Mouse (Mus musculus) CH12.LX (cell line): ENCODE results near the gene Mdk. TPM values are rescaled to one million over a fixed set of nuclear protein-coding genes. Genes with fewer than 3 reads are reported as not detected.
A peak's percentile ranks its signal among the peaks of the same experiment; 100 is the strongest.

Experiments used
- DNase-seq: peaks from one replicate; pipeline ENCODE4 v3.0.0-alpha.2; 2013; ENCODE audit errors: extremely low read depth
- H3K27ac ChIP-seq: 2 replicates; pipeline ENCODE4 v1.5.1; 2012; ENCODE audit warnings: low read depth, mild to moderate bottlenecking, control low read depth, moderate library complexity; ENCODE audit not compliant: insufficient read depth
- H3K27me3 ChIP-seq: replicated peaks from 2 replicates; pipeline ENCODE3; 2012; ENCODE audit warnings: inconsistent platforms
- H3K36me3 ChIP-seq, 2 experiments: replicated peaks in 1 of 2; 2 replicates each; pipeline versions ENCODE3 to v1.6.1; 2012; ENCODE audit warnings: inconsistent platforms in 1 of 2, low read length in 1 of 2, mild to moderate bottlenecking in 1 of 2, mixed read lengths in 1 of 2, moderate library complexity in 1 of 2; ENCODE audit not compliant: control insufficient read depth in 1 of 2, insufficient read depth in 1 of 2
- H3K4me1 ChIP-seq, 2 experiments: 2 replicates each; pipeline ENCODE4 v1.6.1; 2012; ENCODE audit warnings: inconsistent platforms in 1 of 2, moderate library complexity in 1 of 2; ENCODE audit not compliant: insufficient read depth in 2 of 2, control insufficient read depth in 1 of 2
- H3K4me2 ChIP-seq: 2 replicates; pipeline ENCODE4 v1.6.1; 2012; ENCODE audit warnings: low read depth, mild to moderate bottlenecking, control low read depth; ENCODE audit not compliant: poor library complexity, insufficient read depth, severe bottlenecking
- H3K4me3 ChIP-seq, 3 experiments: fragments of 150-350 bp in 1 of 3; sonication (generic) in 1 of 3; replicated peaks in 1 of 3; 2 replicates each; pipeline versions ENCODE3 to v1.5.1; 2011 to 2012; ENCODE audit warnings: low read depth in 2 of 3, low read length in 2 of 3, mild to moderate bottlenecking in 2 of 3, moderate library complexity in 2 of 3, control low read depth in 1 of 3, improper control_type of control experiment in 1 of 3, inconsistent platforms in 1 of 3, mixed read lengths in 1 of 3; ENCODE audit not compliant: poor library complexity in 1 of 3
- H3K79me2 ChIP-seq: replicated peaks from 2 replicates; pipeline ENCODE4 v1.6.1; 2012; ENCODE audit warnings: mild to moderate bottlenecking, moderate library complexity; ENCODE audit not compliant: control insufficient read depth, poor library complexity, insufficient read depth, severe bottlenecking; ENCODE audit errors: extremely low read depth
- H3K9ac ChIP-seq: 2 replicates; pipeline ENCODE4 v1.6.1; 2012; ENCODE audit warnings: low read depth, mild to moderate bottlenecking, control low read depth, moderate library complexity; ENCODE audit not compliant: insufficient read depth
- H3K9me3 ChIP-seq: replicated peaks from 2 replicates; pipeline ENCODE3; 2012; ENCODE audit warnings: low read length, inconsistent platforms, mixed read lengths
- CHD1 ChIP-seq: IDR thresholded peaks from 2 replicates; pipeline ENCODE4 v1.6.1; 2012; ENCODE audit warnings: low read depth, low read length, improper control_type of control experiment, inconsistent platforms
- CHD2 ChIP-seq: IDR thresholded peaks from 2 replicates; pipeline ENCODE4 v1.6.1; 2011; ENCODE audit warnings: low read length, improper control_type of control experiment
- CTCF ChIP-seq, 2 experiments: IDR thresholded peaks in 1 of 2; conservative IDR thresholded peaks in 1 of 2; 2 replicates each; pipeline ENCODE4 v1.5.1; 2011 to 2012; ENCODE audit warnings: low read depth in 2 of 2, low read length in 2 of 2, improper control_type of control experiment in 1 of 2, inconsistent platforms in 1 of 2, mild to moderate bottlenecking in 1 of 2, moderate library complexity in 1 of 2
- E2F4 ChIP-seq: IDR thresholded peaks from 2 replicates; pipeline ENCODE4 v1.6.1; 2011; ENCODE audit warnings: low read depth, low read length, improper control_type of control experiment; ENCODE audit not compliant: insufficient replicate concordance
- ELF1 ChIP-seq: IDR thresholded peaks from 2 replicates; pipeline ENCODE4 v1.6.1; 2014; ENCODE audit warnings: low read depth, mild to moderate bottlenecking, inconsistent platforms, low read length, improper control_type of control experiment
- KAT2A ChIP-seq: IDR thresholded peaks from 2 replicates; pipeline ENCODE4 v1.6.1; 2012; ENCODE audit warnings: low read length, improper control_type of control experiment, inconsistent platforms; ENCODE audit not compliant: insufficient replicate concordance
- MAX ChIP-seq: IDR thresholded peaks from 2 replicates; pipeline ENCODE4 v1.6.1; 2011; ENCODE audit warnings: low read length, improper control_type of control experiment
- MAZ ChIP-seq: IDR thresholded peaks from 2 replicates; pipeline ENCODE4 v1.6.1; 2012; ENCODE audit warnings: low read depth, mild to moderate bottlenecking, inconsistent platforms, low read length, improper control_type of control experiment, moderate library complexity
- NELFE ChIP-seq: IDR thresholded peaks from 2 replicates; pipeline ENCODE4 v1.6.1; 2011; ENCODE audit warnings: low read depth, low read length, improper control_type of control experiment
- POLR2A ChIP-seq: IDR thresholded peaks from 2 replicates; pipeline ENCODE4 v1.6.1; 2011; ENCODE audit warnings: low read depth, mild to moderate bottlenecking, improper control_type of control experiment, low read length
- RCOR1 ChIP-seq: conservative IDR thresholded peaks from 2 replicates; pipeline ENCODE4 v1.6.1; 2012; ENCODE audit warnings: low read depth, mild to moderate bottlenecking, inconsistent platforms, low read length, improper control_type of control experiment
- SMC3 ChIP-seq: IDR thresholded peaks from 2 replicates; pipeline ENCODE4 v1.6.1; 2011; ENCODE audit warnings: low read depth, low read length, improper control_type of control experiment
- TCF12 ChIP-seq: IDR thresholded peaks from 2 replicates; pipeline ENCODE4 v1.6.1; 2014; ENCODE audit warnings: low read depth, mild to moderate bottlenecking, inconsistent platforms, low read length, improper control_type of control experiment
- ZC3H11A ChIP-seq: IDR thresholded peaks from 2 replicates; pipeline ENCODE4 v1.6.1; 2012; ENCODE audit warnings: low read depth, mild to moderate bottlenecking, inconsistent platforms, low read length, improper control_type of control experiment
- ZKSCAN1 ChIP-seq: IDR thresholded peaks from 2 replicates; pipeline ENCODE4 v1.6.1; 2012; ENCODE audit warnings: low read depth, inconsistent platforms, low read length, improper control_type of control experiment, borderline replicate concordance
- ZMIZ1 ChIP-seq: IDR thresholded peaks from 2 replicates; pipeline ENCODE4 v1.6.1; 2012; ENCODE audit warnings: low read depth, mild to moderate bottlenecking, inconsistent platforms, low read length, improper control_type of control experiment
- ZNF384 ChIP-seq: IDR thresholded peaks from 2 replicates; pipeline ENCODE4 v1.6.1; 2012; ENCODE audit warnings: low read depth, low read length, improper control_type of control experiment, inconsistent platforms
- dilution Hi-C: fragments of 300-500 bp; cut with MboI; formaldehyde crosslinking; loops from 2 replicates; pipeline ENCODE4 v1.14.3; 2020; ENCODE audit warnings: low sequenced_read_pairs; ENCODE audit not compliant: extremely low pct_unique_long_range_greater_than_20kb, extremely low pct_ligation_motif_present
- in situ Hi-C: fragments of 300-500 bp; cut with MboI; formaldehyde crosslinking; loops from 3 replicates; pipeline ENCODE4 v1.14.3; 2019; ENCODE audit warnings: low sequenced_read_pairs, low pct_ligation_motif_present, low pct_unique_long_range_greater_than_20kb, mixed read lengths
- polyA plus RNA-seq: library from polyadenylated mRNA; unstranded; fragments of >175 nt; gene quantifications from 2 replicates; pipeline ENCODE4 v1.2.1, GENCODE M21; 2012; ENCODE audit warnings: low read depth; ENCODE audit not compliant: insufficient read length
- total RNA-seq, 2 experiments: library from RNA; depleted of rRNA; stranded (reverse); fragments of 300-350 nt in 1 of 2; fragments of >200 nt in 1 of 2; gene quantifications; 2 replicates each; pipeline ENCODE4 v1.2.3; 2012 to 2014

Mdk gene
- total and polyA plus RNA-seq, 3 experiments: 0.25 to 2.4 (median 0.34) TPM

GRCm38 (mm10) chr2:91928534-91929350, 3.4 kb downstream of the Mdk start:
- Histone ChIP-seq H3K36me3 (peaks cover 30 to 88% of the 10 kb centered on the region in 2 experiments), H3K27ac (no peak overlapping the region), H3K4me2 (no peak overlapping the region), H3K27me3 (no peaks in the 10 kb centered on the region), H3K9ac (no peak overlapping the region), H3K4me1 (peaks cover 4 to 47% of the 10 kb centered on the region in 2 experiments), H3K4me3 (no peak overlapping the region), H3K9me3 (no peaks in the 10 kb centered on the region), H3K79me2 (no peaks in the 10 kb centered on the region; the same call in 1 of the 2 replicates)
- TF ChIP-seq ELF1 (no peak), E2F4 (no peak), TCF12 (no peak), RCOR1 (no peak), POLR2A (no peak), ZKSCAN1 (no peak), ZC3H11A (no peak), CHD1 (no peak), MAX (no peak), NELFE (no peak), MAZ (no peak), KAT2A (no peak)
- in situ Hi-C loops (loop anchor here (10.0 kb wide), 1 partner anchor 154 kb away; no protein-coding TSS in a partner anchor), dilution Hi-C loops (no loop called here)
- no peak for DNase-seq

DNA sequence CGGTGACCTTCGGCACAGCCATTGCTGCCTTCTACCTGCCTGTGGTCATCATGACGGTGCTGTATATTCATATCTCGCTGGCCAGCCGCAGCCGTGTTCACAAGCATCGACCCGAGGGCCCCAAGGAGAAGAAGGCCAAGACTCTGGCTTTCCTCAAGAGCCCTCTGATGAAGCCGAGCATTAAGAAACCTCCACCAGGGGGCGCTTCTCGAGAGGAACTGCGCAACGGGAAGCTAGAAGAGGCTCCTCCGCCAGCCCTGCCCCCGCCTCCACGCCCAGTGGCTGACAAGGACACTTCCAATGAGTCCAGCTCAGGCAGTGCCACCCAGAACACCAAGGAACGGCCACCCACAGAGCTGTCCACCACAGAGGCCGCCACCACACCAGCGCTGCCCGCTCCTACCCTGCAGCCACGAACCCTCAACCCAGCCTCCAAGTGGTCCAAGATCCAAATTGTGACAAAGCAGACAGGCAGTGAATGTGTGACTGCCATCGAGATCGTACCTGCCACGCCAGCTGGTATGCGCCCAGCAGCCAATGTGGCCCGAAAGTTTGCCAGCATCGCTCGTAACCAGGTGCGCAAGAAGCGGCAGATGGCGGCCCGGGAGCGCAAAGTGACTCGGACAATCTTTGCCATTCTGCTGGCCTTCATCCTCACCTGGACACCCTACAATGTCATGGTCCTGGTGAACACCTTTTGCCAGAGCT, 4.1 kb downstream of the Mdk start:
- Histone ChIP-seq H3K9ac (no peak overlapping the region), H3K4me2 (no peak overlapping the region), H3K36me3 (peaks cover 23 to 80% of the 10 kb centered on the region in 2 experiments), H3K79me2 (no peaks in the 10 kb centered on the region; the same call in 1 of the 2 replicates), H3K27me3 (no peaks in the 10 kb centered on the region), H3K4me3 (no peak overlapping the region), H3K4me1 (peaks cover 6 to 42% of the 10 kb centered on the region in 2 experiments), H3K27ac (no peak overlapping the region), H3K9me3 (no peaks in the 10 kb centered on the region)
- dilution Hi-C loops: no loop called here
- peak; percentile 65 for DNase-seq
- TF ChIP-seq ZNF384 (no peak), ELF1 (peak; percentile 25; the same call in 1 of the 2 replicates), CHD2 (peak; percentile 33; the same call in 1 of the 2 replicates), SMC3 (peak; percentile 13; the same call in 1 of the 2 replicates), ZMIZ1 (no peak), CTCF (conservative IDR thresholded peaks at IDR 0.05 in 1 of 2, IDR thresholded peaks at IDR 0.05 in 1 of 2; ENCODE audit: low read depth in 2 of 2, low read length in 2 of 2) (peak in 1 of 2 experiments; percentile 56; a peak in 2 of 4 replicates)
- in situ Hi-C loops: loop anchor here (10.0 kb wide), 1 partner anchor 153 kb away; no protein-coding TSS in a partner anchor
